Mouse (Mus musculus) ES-Bruce4 (cell line): ENCODE results near the gene Aim2.

Experiments used
- CTCF ChIP-seq: IDR thresholded peaks from one replicate; pipeline ENCODE4 v1.8.1; 2011; ENCODE audit warnings: low read depth, low read length
- EP300 ChIP-seq: IDR thresholded peaks from 2 replicates; pipeline ENCODE4 v1.6.1; 2011; ENCODE audit warnings: low read depth, low read length; ENCODE audit not compliant: insufficient read depth
- POLR2A ChIP-seq: IDR thresholded peaks from one replicate; pipeline ENCODE4 v1.8.1; 2011; ENCODE audit warnings: low read length; ENCODE audit not compliant: insufficient read depth

GRCm38 (mm10) chr1:173337008-173337407 lies 13.7 kb upstream of the Aim2 start:
- TF ChIP-seq POLR2A (no peak), CTCF (no peak), EP300 (no peak)
